Mouse (Mus musculus) liver, postnatal 0 days (tissue): ENCODE measurements around the gene Dnase1l1.

Experiments
- CTCF ChIP-seq: sonication (generic); IDR thresholded peaks from 2 replicates; pipeline ENCODE4 v1.5.1; 2016; ENCODE audit warnings: antibody characterized with exemption, low read depth
- EP300 ChIP-seq: IDR thresholded peaks from 2 replicates; pipeline ENCODE4 v1.6.1; 2016; ENCODE audit warnings: antibody characterized with exemption, low read depth, mild to moderate bottlenecking

- TF ChIP-seq CTCF (no peak), EP300 (peak; percentile 51; the same call in 1 of the 2 replicates)
Measured at GRCm38 (mm10) chrX:74254153-74254887, 27.8 kb downstream of the Dnase1l1 start, which contains the start of gene Emd.
